Mouse (Mus musculus): ENCODE data around the gene Usp34.
A peak's percentile ranks its signal among the peaks of the same experiment; 100 is the strongest.
"Not testable (repeated sequence)": the region's sequence is repeated elsewhere in the genome, so short reads cannot be mapped to it uniquely, and the experiment has no call there.

The Usp34 gene

DNA sequence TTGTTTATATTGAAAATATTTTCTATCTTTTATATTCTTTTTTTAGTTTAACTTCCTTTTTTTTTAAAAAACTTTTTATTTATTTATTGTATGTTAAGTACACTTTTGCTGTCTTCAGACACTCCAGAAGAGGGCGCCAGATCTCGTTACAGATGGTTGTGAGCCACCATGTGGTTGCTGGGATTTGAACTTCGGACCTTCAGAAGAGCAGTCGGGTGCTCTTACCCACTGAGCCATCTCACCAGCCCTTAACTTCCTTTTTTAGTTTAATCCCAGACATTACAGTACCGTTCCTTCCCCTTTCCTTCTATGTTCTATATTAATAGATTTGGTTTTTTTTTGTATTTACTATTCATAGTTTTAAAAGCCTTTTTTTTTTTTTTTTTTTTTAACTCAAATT lies 50.5 kb downstream of the Usp34 start:
- DNase-seq (ENCODE audit: low read depth, low spot score): not testable (repeated sequence)

- not testable (repeated sequence) for DNase-seq (ENCODE audit: low read depth, low spot score)
These were observed 53.1 kb downstream of the Usp34 start for GRCm38 (mm10) chr11:23359687-23360235.

GRCm38 (mm10) chr11:23362305-23362704 lies 55.6 kb downstream of the Usp34 start:
- DNase-seq (ENCODE audit: low read depth, low spot score): no peak

DNA sequence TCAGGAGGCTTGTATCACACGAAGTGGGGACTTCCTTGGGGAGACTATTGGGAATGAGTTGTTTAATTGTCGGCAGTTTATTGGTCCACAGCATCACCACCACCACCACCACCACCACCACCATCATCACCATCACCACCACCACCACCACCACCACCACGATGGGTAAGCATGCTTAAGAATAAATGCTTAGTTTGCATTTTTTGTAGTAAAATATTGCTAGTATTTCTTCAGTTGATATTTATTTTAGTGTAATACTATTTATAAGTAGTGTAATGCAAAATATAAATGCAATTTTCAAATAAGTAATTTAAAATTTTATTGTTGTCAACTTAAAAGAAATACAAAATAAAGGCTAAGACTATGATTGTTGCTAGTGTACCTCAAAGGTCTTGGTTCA lies 57.7 kb downstream of the Usp34 start:
- DNase-seq (ENCODE audit: low read depth, low spot score): no peak

GRCm38 (mm10) chr11:23372032-23372431 lies 65.3 kb downstream of the Usp34 start:
- DNase-seq (ENCODE audit: low read depth, low spot score): no peak

- no peak for DNase-seq (ENCODE audit: low read depth, low spot score)
These were observed 65.8 kb downstream of the Usp34 start for GRCm38 (mm10) chr11:23372490-23372889.

- DNase-seq (ENCODE audit: low read depth, low spot score): no peak
These were observed 73.4 kb downstream of the Usp34 start for GRCm38 (mm10) chr11:23380055-23380454.

DNA sequence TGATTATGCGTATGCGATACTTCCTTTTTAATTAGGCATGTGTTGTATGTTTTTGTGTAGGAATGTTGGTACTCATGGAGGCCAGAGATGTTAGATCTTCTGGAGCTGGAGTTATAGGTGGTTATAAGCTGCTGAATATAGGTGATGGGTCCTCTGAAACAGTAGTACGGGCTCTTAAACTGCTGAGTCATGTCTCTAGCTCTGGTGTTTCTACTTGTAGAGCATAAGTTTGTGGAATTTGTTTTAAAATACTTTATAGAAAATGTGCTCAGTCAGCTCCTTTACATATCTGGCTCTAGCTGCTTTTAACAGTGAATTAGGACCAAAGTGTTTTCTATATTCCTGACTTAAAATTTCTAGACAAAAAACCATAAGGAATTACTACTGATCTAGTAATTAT lies 73.9 kb downstream of the Usp34 start:
- no peak for DNase-seq (ENCODE audit: low read depth, low spot score)

GRCm38 (mm10) chr11:23382787-23383186 lies 76.1 kb downstream of the Usp34 start:
- peak; percentile 66 for DNase-seq (ENCODE audit: low read depth, low spot score)

DNA sequence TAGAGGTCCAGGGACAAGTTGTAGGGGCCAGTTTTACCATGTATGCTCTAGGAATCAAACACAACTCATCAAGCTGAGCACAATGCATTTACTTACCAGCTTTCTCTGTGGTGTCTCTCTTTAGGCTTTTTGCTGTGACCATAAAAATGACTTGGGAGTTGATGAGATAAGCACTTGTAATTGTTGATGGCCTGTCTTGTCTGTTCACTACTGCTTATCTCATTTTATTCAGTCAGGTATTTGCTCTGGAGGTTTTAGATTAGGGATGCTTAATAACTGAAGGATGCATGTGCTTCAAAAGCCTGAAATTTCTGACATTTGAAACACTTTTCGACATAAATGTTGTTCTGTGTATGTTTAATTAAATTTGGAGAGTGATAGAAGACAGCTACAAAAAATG lies 83.0 kb downstream of the Usp34 start:
- DNase-seq (ENCODE audit: low read depth, low spot score): no peak

GRCm38 (mm10) chr11:23392567-23392966 lies 85.9 kb downstream of the Usp34 start:
- DNase-seq (ENCODE audit: low read depth, low spot score): no peak

- no peak for DNase-seq (ENCODE audit: low read depth, low spot score)
These were observed 89.9 kb downstream of the Usp34 start for GRCm38 (mm10) chr11:23396608-23397007.

DNA sequence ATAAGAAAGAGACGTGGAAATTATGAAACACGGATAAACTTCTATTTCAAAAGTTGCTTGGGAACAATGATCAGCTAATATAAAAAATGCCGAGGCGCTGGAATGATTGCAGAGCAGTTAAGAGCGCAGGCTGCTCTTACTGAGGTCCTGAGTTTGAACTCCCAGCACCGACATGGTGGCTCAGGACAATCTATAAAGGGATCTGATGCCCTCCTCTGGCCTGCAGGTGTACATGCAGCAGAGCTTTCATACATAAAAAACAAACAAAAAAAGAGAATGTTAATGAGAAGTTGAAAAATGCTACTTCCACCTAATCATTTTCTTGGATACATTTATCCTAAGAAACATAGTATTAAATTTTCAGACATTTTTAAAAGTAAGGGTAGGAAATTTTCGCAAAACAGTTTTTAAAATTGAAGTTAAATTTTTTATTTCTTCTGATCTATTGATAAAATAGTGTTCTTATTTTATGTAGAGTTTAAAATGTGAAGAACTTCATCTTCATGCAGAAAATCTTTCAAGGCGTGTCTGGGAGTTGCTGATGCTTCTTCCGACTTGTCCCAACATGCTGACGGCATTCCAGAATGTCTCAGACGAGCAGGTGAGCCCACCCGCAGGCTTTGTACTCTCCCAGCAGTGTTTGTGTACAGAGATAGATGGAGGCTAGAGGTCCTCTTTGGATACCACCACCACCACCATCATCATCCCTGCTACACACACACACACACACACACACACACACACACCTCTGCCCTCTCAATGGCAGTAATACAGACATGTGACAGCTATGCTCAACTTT lies 94.5 kb downstream of the Usp34 start:
- DNase-seq (ENCODE audit: low read depth, low spot score): peak; percentile 65

GRCm38 (mm10) chr11:23428301-23428700 lies 121.6 kb downstream of the Usp34 start:
- DNase-seq (ENCODE audit: low read depth, low spot score): no peak

GRCm38 (mm10) chr11:23430013-23430412 lies 123.3 kb downstream of the Usp34 start:
- DNase-seq (ENCODE audit: low read depth, low spot score): no peak

DNA sequence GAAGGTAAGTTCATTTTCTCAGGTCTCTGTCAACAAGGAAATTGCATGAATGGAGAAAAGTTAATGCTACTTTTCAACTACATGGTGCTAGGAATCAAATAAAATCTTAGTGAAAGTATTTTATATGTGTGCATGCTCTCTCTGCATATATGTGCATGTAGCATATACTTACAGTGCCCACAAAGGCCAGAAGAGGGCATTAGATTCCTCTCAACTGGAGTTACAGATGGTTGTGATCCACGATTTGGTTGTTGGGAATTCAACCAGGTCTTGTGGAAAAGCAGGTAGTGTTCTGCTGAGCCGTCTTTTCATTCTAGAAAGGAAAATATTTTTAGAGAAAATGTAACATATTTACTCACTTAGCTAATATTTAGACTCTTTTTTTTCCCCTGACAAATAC lies 129.4 kb downstream of the Usp34 start:
- DNase-seq (ENCODE audit: low read depth, low spot score): peak; percentile 34

DNA sequence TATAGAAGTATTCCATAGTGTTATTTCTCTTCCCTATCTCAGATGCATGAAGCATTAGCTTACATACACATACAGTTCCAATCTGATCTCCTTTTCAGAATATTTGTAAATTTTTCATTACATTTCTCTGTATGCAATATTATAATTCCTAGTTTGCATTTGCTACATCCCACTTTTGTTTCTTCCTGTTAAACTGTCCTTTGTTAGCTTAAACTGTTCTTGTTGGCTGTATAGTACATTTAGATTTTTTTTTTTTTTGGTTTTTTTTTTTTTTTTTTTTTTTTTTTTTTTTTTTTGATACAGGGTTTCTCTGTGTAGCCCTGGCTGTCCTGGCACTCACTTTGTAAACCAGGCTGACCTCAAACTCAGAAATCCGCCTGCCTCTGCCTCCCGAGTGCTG lies 159.2 kb downstream of the Usp34 start:
- not testable (repeated sequence) for DNase-seq (ENCODE audit: low read depth, low spot score)

DNA sequence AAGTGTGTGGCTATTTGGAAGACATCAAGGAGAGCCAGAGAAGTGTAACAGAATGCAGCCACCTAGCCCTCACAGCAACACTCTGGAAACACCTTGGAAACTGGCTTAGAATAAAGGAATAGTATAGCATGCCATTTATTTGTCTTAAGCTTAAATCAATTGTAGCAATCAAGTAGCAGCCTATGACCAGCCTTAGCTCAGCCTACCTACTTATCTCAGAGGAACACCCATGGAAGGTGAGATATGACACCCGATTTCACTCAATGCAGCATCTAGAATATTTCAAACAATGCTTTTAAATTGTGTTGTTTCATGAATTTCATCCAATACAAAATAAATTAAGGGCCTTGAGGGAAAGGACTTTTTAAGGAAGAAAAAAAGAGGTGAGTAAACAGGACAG lies 183.3 kb downstream of the Usp34 start:
- DNase-seq (ENCODE audit: low read depth, low spot score): no peak

- no peak for DNase-seq (ENCODE audit: low read depth, low spot score)
These were observed 185.5 kb downstream of the Usp34 start for GRCm38 (mm10) chr11:23492048-23492790.

GRCm38 (mm10) chr11:23495231-23495630 lies 188.5 kb downstream of the Usp34 start:
- DNase-seq (ENCODE audit: low read depth, low spot score): no peak

- no peak for DNase-seq (ENCODE audit: low read depth, low spot score)
These were observed 190.0 kb downstream of the Usp34 start for GRCm38 (mm10) chr11:23496661-23497060.

DNA sequence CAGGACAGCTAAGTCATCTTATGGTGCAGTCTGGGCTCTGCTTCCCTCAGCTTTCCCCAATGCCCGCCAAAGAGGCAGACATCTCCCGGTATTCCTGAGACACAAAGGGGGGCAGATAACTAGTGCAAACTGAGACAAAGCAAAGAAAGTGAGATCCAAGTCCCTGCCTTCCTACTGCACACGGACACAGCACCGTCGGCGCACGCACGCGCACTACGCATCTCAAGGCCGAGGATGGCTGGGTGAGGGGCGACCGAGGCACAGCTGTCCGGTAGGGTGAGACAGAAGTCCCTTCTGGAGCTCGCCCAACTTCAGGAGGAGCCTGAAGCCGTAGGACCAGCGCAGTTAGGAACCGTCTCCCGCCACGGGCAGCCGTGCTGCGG lies 190.6 kb downstream of the Usp34 start:
- DNase-seq (ENCODE audit: low read depth, low spot score): peak; percentile 85
